Mouse (Mus musculus) ovary, postnatal 14 days (tissue): ENCODE data around the gene Hmgn2.
"Not testable (repeated sequence)": the region's sequence is repeated elsewhere in the genome, so short reads cannot be mapped to it uniquely, and the experiment has no call there.

Source experiments
- DNase-seq: peaks from one replicate; pipeline ENCODE4 v3.0.0; 2022; ENCODE audit warnings: low spot score

Hmgn2 gene

GRCm38 (mm10) chr4:133968150-133968921 is at the start of gene Hmgn2:
Gene Hmgn2, minus strand, starts transcription at chr4:133968650.
- peak; percentile 25 for DNase-seq

GRCm38 (mm10) chr4:134017201-134017865 is 48.9 kb upstream of the Hmgn2 start:
- no peak for DNase-seq

- no peak for DNase-seq
Observed at GRCm38 (mm10) chr4:134016767-134017166, 48.3 kb upstream of the Hmgn2 start.

- DNase-seq: no peak
Observed at GRCm38 (mm10) chr4:134016208-134016607, 47.8 kb upstream of the Hmgn2 start.

GRCm38 (mm10) chr4:134012858-134013528 is 44.5 kb upstream of the Hmgn2 start:
- no peak for DNase-seq

GRCm38 (mm10) chr4:134011450-134012414 is 43.3 kb upstream of the Hmgn2 start:
- no peak for DNase-seq

- DNase-seq: no peak
Observed at GRCm38 (mm10) chr4:134009709-134010108, 41.3 kb upstream of the Hmgn2 start.

- DNase-seq: no peak
Observed at GRCm38 (mm10) chr4:134006845-134007244, 38.4 kb upstream of the Hmgn2 start.

GRCm38 (mm10) chr4:134005581-134006358 is 37.3 kb upstream of the Hmgn2 start:
- DNase-seq: no peak

GRCm38 (mm10) chr4:134002903-134003302 is 34.5 kb upstream of the Hmgn2 start:
- DNase-seq: no peak

- DNase-seq: no peak
Observed at GRCm38 (mm10) chr4:134002246-134002645, 33.8 kb upstream of the Hmgn2 start.

- DNase-seq: no peak
Observed at GRCm38 (mm10) chr4:134001710-134002109, 33.3 kb upstream of the Hmgn2 start.

GRCm38 (mm10) chr4:134000466-134001438 is 32.3 kb upstream of the Hmgn2 start, which contains the start of gene Dhdds:
Gene Dhdds, minus strand, starts transcription at chr4:134000918.
- peak; percentile 91 for DNase-seq

- no peak for DNase-seq
Observed at GRCm38 (mm10) chr4:133994697-133995096, 26.2 kb upstream of the Hmgn2 start.

- DNase-seq: no peak
Observed at GRCm38 (mm10) chr4:133991087-133991660, 22.7 kb upstream of the Hmgn2 start.

- no peak for DNase-seq
Observed at GRCm38 (mm10) chr4:133990035-133990434, 21.6 kb upstream of the Hmgn2 start.

GRCm38 (mm10) chr4:133988289-133988688 is 19.8 kb upstream of the Hmgn2 start:
- DNase-seq: not testable (repeated sequence)

- no peak for DNase-seq
Observed at GRCm38 (mm10) chr4:133982936-133983335, 14.5 kb upstream of the Hmgn2 start.

GRCm38 (mm10) chr4:133980496-133980895 is 12.0 kb upstream of the Hmgn2 start:
- no peak for DNase-seq
